1 mouse cellular context compared by ENCODE assay signal in the genomic region with DNA sequence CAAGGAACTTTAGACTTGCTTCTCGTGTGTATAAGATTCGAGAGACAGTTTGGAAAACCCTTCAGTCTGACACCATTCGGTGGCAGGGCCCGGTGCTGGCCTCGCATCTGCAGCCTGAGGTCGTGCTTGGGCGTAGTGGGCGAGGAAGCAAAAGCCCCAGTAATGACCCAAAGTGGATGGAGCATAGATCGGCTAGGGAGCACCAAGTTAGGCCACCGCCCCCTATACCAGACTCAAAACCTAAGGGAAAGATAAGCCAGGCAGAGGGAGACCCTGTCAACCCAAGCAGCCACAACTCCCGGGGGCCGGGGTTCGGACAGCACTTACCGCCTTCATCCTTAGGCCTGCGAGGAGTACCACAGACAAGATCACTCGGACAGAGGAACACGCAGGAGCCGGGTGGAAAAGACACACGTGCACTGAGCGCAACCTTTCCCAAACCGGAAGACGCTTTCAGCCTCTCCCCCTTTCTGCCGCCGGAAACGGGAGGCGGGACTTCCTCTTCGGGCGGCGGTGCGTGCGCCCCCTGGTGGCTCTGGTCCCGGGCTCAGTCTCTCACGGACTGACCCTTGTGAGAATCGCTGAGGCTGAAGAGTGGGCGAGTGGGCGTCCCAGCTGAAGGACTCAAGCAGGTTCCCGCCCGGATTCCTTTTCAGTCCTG.
A peak's percentile ranks its signal among the peaks of the same experiment; 100 is the strongest.
TF ChIP-seq lines count a peak whose summit lies in the region.

A gene (minus strand): TSS at position 472 of the 661 bp plus-strand sequence.

TF ChIP-seq in MEL, 35 proteins besides CTCF, POLR2A, EP300 and RAD21 (continued from another document):
- TF ChIP-seq NRF1 (IDR thresholded peaks at IDR 0.05; ENCODE audit: insufficient read depth, low read depth, low read length, poor library complexity, severe bottlenecking) (peak; percentile 59; the same call in 1 of the 2 replicates), USF2 (IDR thresholded peaks at IDR 0.05; ENCODE audit: borderline replicate concordance in 1 of 2, insufficient read depth in 1 of 2, low read depth in 1 of 2, low read length in 2 of 2) (no peak), RCOR1 (IDR thresholded peaks at IDR 0.05; ENCODE audit: low read depth, low read length) (0 out of 2 replicates have a peak, but pooled peaks have one; percentile 23), NELFE (IDR thresholded peaks at IDR 0.05; ENCODE audit: low read depth, low read length) (peak; percentile 85; the same call in 1 of the 2 replicates), POLR2AphosphoS5 (IDR thresholded peaks at IDR 0.05; ENCODE audit: borderline replicate concordance, low read depth, low read length) (no peak), KAT2A (conservative IDR thresholded peaks at IDR 0.05; ENCODE audit: low read depth, low read length) (peak; percentile 62; the same call in 1 of the 2 replicates), MEF2A (IDR thresholded peaks at IDR 0.05; ENCODE audit: extremely low read depth, insufficient replicate concordance, low read depth, low read length, poor library complexity, severe bottlenecking) (peak; percentile 27; the same call in 1 of the 2 replicates), E2F4 (IDR thresholded peaks at IDR 0.05; ENCODE audit: borderline replicate concordance, low read depth, low read length) (no peak), TCF12 (IDR thresholded peaks at IDR 0.05; ENCODE audit: low read depth, low read length) (peak; percentile 67), MAFK (IDR thresholded peaks at IDR 0.05; ENCODE audit: borderline replicate concordance, low read depth, low read length) (no peak), ELF1 (IDR thresholded peaks at IDR 0.05; ENCODE audit: low read depth, low read length) (peak; percentile 89), MAX (IDR thresholded peaks at IDR 0.05; ENCODE audit: low read length) (peak; percentile 97), GATA1 (IDR thresholded peaks at IDR 0.05; ENCODE audit: low read depth, low read length) (peak; percentile 34; the same call in 1 of the 2 replicates), MYB (IDR thresholded peaks at IDR 0.05; ENCODE audit: low read depth, low read length) (no peak), ZMIZ1 (IDR thresholded peaks at IDR 0.05; ENCODE audit: low read depth, low read length) (peak; percentile 77), MYC (IDR thresholded peaks at IDR 0.05; ENCODE audit: low read depth, low read length) (peak; percentile 97)
